Mouse (Mus musculus) megakaryocyte, embryonic 14.5 days (primary cell): ENCODE measurements around the gene Acad11. TPM values are rescaled to one million over a fixed set of nuclear protein-coding genes. Genes with fewer than 3 reads are reported as not detected.

Experiments
- H3K27me3 ChIP-seq: replicated peaks from 2 replicates; pipeline ENCODE3; 2012; ENCODE audit warnings: inconsistent platforms
- H3K36me3 ChIP-seq: replicated peaks from 2 replicates; pipeline ENCODE3; 2012; ENCODE audit warnings: low read length, inconsistent platforms, mixed read lengths
- H3K4me1 ChIP-seq: 2 replicates; pipeline ENCODE4 v1.6.1; 2012; ENCODE audit warnings: inconsistent platforms
- H3K4me3 ChIP-seq: replicated peaks from 2 replicates; pipeline ENCODE3; 2012; ENCODE audit warnings: moderate library complexity, mild to moderate bottlenecking, inconsistent platforms
- H3K9me3 ChIP-seq: 2 replicates; pipeline ENCODE4 v1.6.1; 2012; ENCODE audit warnings: inconsistent platforms
- FLI1 ChIP-seq: IDR thresholded peaks from 2 replicates; pipeline ENCODE4 v1.6.1; 2012; ENCODE audit warnings: low read length, inconsistent platforms, mixed read lengths
- GATA1 ChIP-seq: IDR thresholded peaks from 3 replicates; pipeline ENCODE4 v1.6.1; 2012; ENCODE audit warnings: mixed read lengths, low read length, inconsistent platforms, borderline replicate concordance
- polyA plus RNA-seq: library from polyadenylated mRNA; stranded (reverse); fragments of >175 nt; gene quantifications from 2 replicates; pipeline ENCODE4 v1.2.3, GENCODE M21; 2012; ENCODE audit warnings: low replicate concordance; ENCODE audit not compliant: insufficient read depth

Acad11 gene
- polyA plus RNA-seq, 1 experiment: 14.6 TPM

- no peaks in the 10 kb centered on the region for H3K9me3 ChIP-seq
- H3K36me3 ChIP-seq: peaks cover 42% of the 10 kb centered on the region
- TF ChIP-seq FLI1 (no peak), GATA1 (no peak)
- H3K4me1 ChIP-seq: peaks cover 26% of the 10 kb centered on the region
- no peak overlapping the region for H3K4me3 ChIP-seq
- no peaks in the 10 kb centered on the region for H3K27me3 ChIP-seq
These were observed 38.3 kb downstream of the Acad11 start for GRCm38 (mm10) chr9:104101458-104101857.

GRCm38 (mm10) chr9:104102301-104102700 is 39.1 kb downstream of the Acad11 start:
- H3K27me3 ChIP-seq: no peaks in the 10 kb centered on the region
- peaks cover 27% of the 10 kb centered on the region for H3K4me1 ChIP-seq
- H3K9me3 ChIP-seq: no peaks in the 10 kb centered on the region
- H3K4me3 ChIP-seq: no peak overlapping the region
- H3K36me3 ChIP-seq: peaks cover 37% of the 10 kb centered on the region
- no peak for TF ChIP-seq FLI1
- no peak for TF ChIP-seq GATA1

DNA sequence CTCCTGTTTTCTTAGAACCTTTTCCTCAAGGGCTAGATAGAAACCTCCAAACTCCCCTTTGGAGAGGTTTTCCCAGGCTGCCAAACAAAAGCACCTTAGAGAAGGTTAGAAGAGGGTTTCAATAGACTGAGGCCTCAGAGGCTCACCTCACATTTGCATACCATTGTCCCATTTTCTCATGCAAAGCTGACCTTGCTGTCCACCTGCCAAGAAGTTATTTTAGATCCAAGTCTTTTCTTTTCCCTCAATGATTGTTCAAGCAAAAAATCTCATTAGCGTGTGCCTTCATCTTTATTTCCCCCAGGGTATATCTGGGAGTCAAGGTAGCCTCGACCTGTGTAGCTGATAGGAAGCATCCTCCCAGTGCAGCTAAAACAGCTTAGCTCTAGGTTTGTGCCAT is 39.7 kb downstream of the Acad11 start:
- TF ChIP-seq GATA1: no peak
- TF ChIP-seq FLI1: no peak
- Histone ChIP-seq H3K36me3 (peaks cover 35% of the 10 kb centered on the region), H3K4me3 (no peak overlapping the region), H3K9me3 (no peaks in the 10 kb centered on the region), H3K27me3 (no peaks in the 10 kb centered on the region), H3K4me1 (peaks cover 31% of the 10 kb centered on the region)

- no peak for TF ChIP-seq GATA1
- TF ChIP-seq FLI1: no peak
- H3K36me3 ChIP-seq: peaks cover 23% of the 10 kb centered on the region
- peaks cover 36% of the 10 kb centered on the region for H3K4me1 ChIP-seq
These were observed 41.8 kb downstream of the Acad11 start for GRCm38 (mm10) chr9:104104986-104105385.

GRCm38 (mm10) chr9:104106930-104107329 is 43.8 kb downstream of the Acad11 start:
- Histone ChIP-seq H3K4me3 (no peak overlapping the region), H3K4me1 (peaks cover 34% of the 10 kb centered on the region), H3K36me3 (peaks cover 15% of the 10 kb centered on the region), H3K27me3 (no peaks in the 10 kb centered on the region), H3K9me3 (peaks cover 3% of the 10 kb centered on the region; the same call in 1 of the 2 replicates)
- TF ChIP-seq FLI1 (no peak), GATA1 (no peak)

More at GRCm38 (mm10) chr9:104104986-104105385, 41.8 kb downstream of the Acad11 start:
- peaks cover 3% of the 10 kb centered on the region; the same call in 1 of the 2 replicates for H3K9me3 ChIP-seq
- no peak overlapping the region for H3K4me3 ChIP-seq
- H3K27me3 ChIP-seq: no peaks in the 10 kb centered on the region

- peaks cover 29% of the 10 kb centered on the region for H3K4me1 ChIP-seq
- peaks cover 3% of the 10 kb centered on the region; the same call in 1 of the 2 replicates for H3K9me3 ChIP-seq
- H3K36me3 ChIP-seq: peaks cover 15% of the 10 kb centered on the region
- no peaks in the 10 kb centered on the region for H3K27me3 ChIP-seq
- no peak overlapping the region for H3K4me3 ChIP-seq
- TF ChIP-seq GATA1 (no peak), FLI1 (no peak)
These were observed 44.3 kb downstream of the Acad11 start for GRCm38 (mm10) chr9:104107482-104107881.

DNA sequence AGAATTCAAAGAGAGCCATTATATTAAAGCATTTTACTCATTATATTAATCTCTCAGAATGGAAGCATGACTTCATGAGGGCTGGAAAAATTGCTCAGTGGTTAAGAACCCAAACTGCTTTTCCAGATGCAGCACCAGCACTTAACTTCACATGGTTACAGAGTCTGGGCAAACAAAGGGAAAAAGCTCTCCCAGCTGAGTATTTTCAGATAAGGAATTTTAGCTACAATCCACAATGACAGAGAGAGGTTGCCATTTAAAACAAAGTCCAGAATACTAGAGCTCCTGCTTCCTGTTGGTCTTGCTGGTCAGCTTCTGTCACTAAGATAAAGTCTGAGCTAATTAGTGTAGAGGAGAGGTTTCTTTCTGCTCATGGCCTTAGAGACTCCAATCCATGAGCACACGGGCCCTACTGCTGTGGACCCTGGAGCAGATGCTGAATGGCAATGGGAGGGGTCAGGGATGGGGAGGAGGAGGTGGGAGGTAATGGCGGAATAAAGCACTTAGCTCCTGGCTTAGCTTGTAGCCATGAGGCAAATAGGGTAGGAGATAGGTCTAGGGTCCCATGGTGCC is 45.5 kb downstream of the Acad11 start:
- TF ChIP-seq FLI1: no peak
- TF ChIP-seq GATA1: no peak
- peaks cover 25% of the 10 kb centered on the region for H3K4me1 ChIP-seq
- peaks cover 3% of the 10 kb centered on the region; the same call in 1 of the 2 replicates for H3K9me3 ChIP-seq

DNA sequence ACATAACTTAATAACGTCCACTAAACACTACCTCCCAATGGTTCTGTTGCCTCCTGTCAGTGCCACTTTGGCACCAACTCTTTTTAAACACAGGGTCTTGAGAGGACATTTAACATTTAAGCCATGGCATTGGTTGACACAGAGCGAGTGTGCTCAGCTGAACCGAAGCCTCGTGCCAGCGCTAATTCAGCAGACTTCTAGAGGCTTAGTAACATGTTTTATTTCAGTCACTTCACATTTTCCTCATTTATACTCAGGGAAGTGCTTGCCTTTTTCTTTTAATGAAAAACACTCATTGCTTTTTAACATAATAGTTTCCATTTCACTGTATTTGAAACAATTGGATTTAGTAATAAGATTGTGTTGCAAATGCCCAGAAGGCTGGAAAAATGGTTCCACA is 46.0 kb downstream of the Acad11 start:
- TF ChIP-seq FLI1 (no peak), GATA1 (no peak)
- Histone ChIP-seq H3K9me3 (peaks cover 3% of the 10 kb centered on the region; the same call in 1 of the 2 replicates), H3K4me3 (peak overlapping the region; percentile 43), H3K36me3 (peaks cover 16% of the 10 kb centered on the region), H3K4me1 (peaks cover 25% of the 10 kb centered on the region), H3K27me3 (no peaks in the 10 kb centered on the region)

More for the DNA sequence above, 45.5 kb downstream of the Acad11 start:
- H3K27me3 ChIP-seq: no peaks in the 10 kb centered on the region
- peaks cover 16% of the 10 kb centered on the region for H3K36me3 ChIP-seq
- H3K4me3 ChIP-seq: peak overlapping the region; percentile 43

DNA sequence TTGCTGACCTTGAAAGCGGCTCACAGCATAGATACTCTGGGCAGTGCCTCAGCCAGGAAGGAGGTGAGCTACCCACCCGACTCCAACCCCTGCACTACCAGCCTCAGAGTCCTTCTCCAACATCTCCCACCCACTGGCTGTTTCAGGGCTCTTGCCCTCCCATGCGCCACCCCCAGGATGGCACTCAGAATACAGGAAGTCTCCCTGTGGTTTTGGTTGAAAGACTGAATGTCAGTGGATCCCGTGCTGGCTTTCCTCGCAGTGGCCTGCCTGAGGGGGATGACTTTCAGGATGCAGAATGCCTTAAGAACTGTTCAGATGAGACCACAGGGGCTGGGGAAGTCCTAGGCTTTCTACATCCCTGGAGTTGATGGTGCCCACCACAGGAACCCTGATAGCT is 59.9 kb downstream of the Acad11 start:
- H3K4me1 ChIP-seq: peaks cover 18% of the 10 kb centered on the region
- no peak overlapping the region for H3K4me3 ChIP-seq
- H3K27me3 ChIP-seq: no peaks in the 10 kb centered on the region
- peaks cover 59% of the 10 kb centered on the region for H3K36me3 ChIP-seq
- TF ChIP-seq FLI1 (no peak), GATA1 (no peak)
- no peaks in the 10 kb centered on the region for H3K9me3 ChIP-seq

DNA sequence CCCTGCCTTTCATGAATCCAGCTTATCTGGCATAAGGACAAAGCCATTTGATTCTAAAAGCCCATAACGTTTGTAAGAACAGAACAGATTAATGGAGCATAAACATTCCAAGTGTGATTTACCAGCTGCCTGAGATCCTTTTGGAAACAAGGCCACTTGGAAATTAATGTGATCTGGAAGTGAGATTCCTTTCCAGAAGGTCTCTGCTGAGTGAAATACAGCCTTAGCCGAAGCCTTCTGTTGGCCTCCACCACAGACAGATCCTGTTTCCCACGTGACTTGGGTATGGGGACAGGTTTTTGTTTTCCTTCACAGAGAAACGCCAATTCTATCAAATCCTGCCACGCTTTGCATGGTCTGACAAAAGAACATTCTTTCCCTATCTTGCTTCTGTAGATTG is 60.4 kb downstream of the Acad11 start:
- Histone ChIP-seq H3K9me3 (no peaks in the 10 kb centered on the region), H3K4me1 (peaks cover 18% of the 10 kb centered on the region), H3K27me3 (no peaks in the 10 kb centered on the region), H3K36me3 (peaks cover 56% of the 10 kb centered on the region), H3K4me3 (no peak overlapping the region)
- no peak for TF ChIP-seq FLI1
- no peak for TF ChIP-seq GATA1

DNA sequence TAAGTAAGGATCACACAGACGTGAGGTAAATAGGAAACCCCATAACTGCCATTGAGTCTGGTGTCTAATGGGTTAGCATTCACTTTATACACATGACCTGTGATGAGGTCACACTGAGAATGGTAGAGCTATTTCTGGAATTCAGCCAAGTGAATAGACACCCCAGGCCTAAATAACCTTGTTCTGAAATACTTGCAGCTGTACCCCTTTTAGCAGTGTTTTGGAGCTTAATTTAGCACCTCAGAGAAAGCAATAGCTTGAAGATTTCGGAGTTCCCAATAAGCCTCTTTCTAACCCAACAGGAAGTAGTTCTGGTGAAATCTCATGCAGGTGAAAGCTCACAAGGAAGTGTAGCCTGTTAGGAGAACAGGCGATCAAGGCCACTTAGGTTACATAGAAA is 63.7 kb downstream of the Acad11 start, which contains the start of gene Ackr4:
Gene Ackr4 (minus strand): TSS at position 101 of the 400 bp plus-strand sequence.
- H3K9me3 ChIP-seq: no peaks in the 10 kb centered on the region
- no peak within 1 kb of the TSS for H3K4me3 ChIP-seq
- TF ChIP-seq FLI1: no peak
- no peak for TF ChIP-seq GATA1
- peaks cover 5% of the 10 kb centered on the region for H3K27me3 ChIP-seq
- peaks cover 14% of the 10 kb centered on the region for H3K4me1 ChIP-seq
- peaks cover 45% of the 10 kb centered on the region for H3K36me3 ChIP-seq
